Mouse (Mus musculus): ENCODE data around the gene Sash1. TPM values are rescaled to one million over a fixed set of nuclear protein-coding genes. Genes with fewer than 3 reads are reported as not detected.

The Sash1 gene
- polyA plus RNA-seq, 1 experiment from 2014 or later, result 2.8 TPM

GRCm38 (mm10) chr10:8746082-8746696 is 139.7 kb downstream of the Sash1 start:
- Histone ChIP-seq H3K4me2 (replicated peaks; ENCODE audit: low read depth) (no peak overlapping the region), H3K36me3 (ENCODE audit: control insufficient read depth, insufficient read depth) (peaks cover 54% of the 10 kb centered on the region), H3K9me3 (ENCODE audit: control insufficient read depth) (no peaks in the 10 kb centered on the region), H3K27ac (ENCODE audit: low read depth, low read length) (no peak overlapping the region), H3K4me1 (replicated peaks; ENCODE audit: control insufficient read depth, insufficient read depth, low read length) (no peaks in the 10 kb centered on the region), H3K4me3 (ENCODE audit: low read depth, low read length) (no peak overlapping the region), H3K9ac (ENCODE audit: low read depth, low read length) (no peak overlapping the region), H3K27me3 (replicated peaks; ENCODE audit: control insufficient read depth, insufficient read depth, low read length) (no peaks in the 10 kb centered on the region)
- 0 out of 2 replicates have a peak, but pooled peaks have one; percentile 10 for TF ChIP-seq CTCF (IDR thresholded peaks at IDR 0.05; ENCODE audit: low read depth)
- no peak for ATAC-seq
- WGBS, result 71% methylated on average over 14 of the region's 14 CpGs

DNA sequence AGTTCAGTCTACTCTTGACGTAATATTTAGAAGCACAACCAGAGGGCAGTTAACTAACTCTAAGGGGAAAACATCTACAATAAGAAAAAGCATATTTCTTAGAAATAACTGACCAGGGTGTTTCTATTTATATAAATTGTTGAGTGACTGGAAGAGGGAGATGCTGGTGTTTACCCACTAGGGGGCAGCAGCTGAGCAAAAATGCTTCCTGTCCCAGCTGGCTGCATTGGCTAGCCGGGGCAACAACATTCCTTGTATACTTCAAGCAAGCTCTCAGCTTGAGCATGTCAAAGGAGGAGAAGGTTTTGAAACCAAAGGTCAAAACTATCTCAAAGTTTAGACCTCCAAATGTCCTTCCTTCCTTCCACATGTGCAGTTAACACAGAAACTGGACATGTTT is 143.0 kb downstream of the Sash1 start:
- Histone ChIP-seq H3K4me3 (ENCODE audit: low read depth, low read length) (no peak overlapping the region), H3K36me3 (ENCODE audit: control insufficient read depth, insufficient read depth) (peaks cover 74% of the 10 kb centered on the region), H3K27ac (ENCODE audit: low read depth, low read length) (no peak overlapping the region), H3K4me1 (replicated peaks; ENCODE audit: control insufficient read depth, insufficient read depth, low read length) (no peaks in the 10 kb centered on the region), H3K9ac (ENCODE audit: low read depth, low read length) (no peak overlapping the region), H3K27me3 (replicated peaks; ENCODE audit: control insufficient read depth, insufficient read depth, low read length) (no peaks in the 10 kb centered on the region), H3K9me3 (ENCODE audit: control insufficient read depth) (no peaks in the 10 kb centered on the region), H3K4me2 (replicated peaks; ENCODE audit: low read depth) (no peak overlapping the region)
- ATAC-seq, result 0 out of 2 replicates have a peak, but pooled peaks have one; percentile 47
- TF ChIP-seq CTCF (IDR thresholded peaks at IDR 0.05; ENCODE audit: low read depth), result peak; percentile 85
- WGBS, result 36% methylated on average over 2 of the region's 2 CpGs

GRCm38 (mm10) chr10:8741505-8741904 is 144.4 kb downstream of the Sash1 start:
- ATAC-seq, result no peak
- no peaks in the 10 kb centered on the region for H3K27me3 ChIP-seq (replicated peaks; ENCODE audit: control insufficient read depth, insufficient read depth, low read length)
- no peaks in the 10 kb centered on the region for H3K9me3 ChIP-seq (ENCODE audit: control insufficient read depth)
- H3K27ac ChIP-seq (ENCODE audit: low read depth, low read length), result no peak overlapping the region
- H3K4me2 ChIP-seq (replicated peaks; ENCODE audit: low read depth), result no peak overlapping the region
- H3K4me3 ChIP-seq (ENCODE audit: low read depth, low read length), result no peak overlapping the region
- peaks cover 83% of the 10 kb centered on the region for H3K36me3 ChIP-seq (ENCODE audit: control insufficient read depth, insufficient read depth)
- no peak for TF ChIP-seq CTCF (IDR thresholded peaks at IDR 0.05; ENCODE audit: low read depth)
- no peak overlapping the region for H3K9ac ChIP-seq (ENCODE audit: low read depth, low read length)
- no peaks in the 10 kb centered on the region for H3K4me1 ChIP-seq (replicated peaks; ENCODE audit: control insufficient read depth, insufficient read depth, low read length)
- WGBS, result 87% methylated on average over 9 of the region's 9 CpGs

DNA sequence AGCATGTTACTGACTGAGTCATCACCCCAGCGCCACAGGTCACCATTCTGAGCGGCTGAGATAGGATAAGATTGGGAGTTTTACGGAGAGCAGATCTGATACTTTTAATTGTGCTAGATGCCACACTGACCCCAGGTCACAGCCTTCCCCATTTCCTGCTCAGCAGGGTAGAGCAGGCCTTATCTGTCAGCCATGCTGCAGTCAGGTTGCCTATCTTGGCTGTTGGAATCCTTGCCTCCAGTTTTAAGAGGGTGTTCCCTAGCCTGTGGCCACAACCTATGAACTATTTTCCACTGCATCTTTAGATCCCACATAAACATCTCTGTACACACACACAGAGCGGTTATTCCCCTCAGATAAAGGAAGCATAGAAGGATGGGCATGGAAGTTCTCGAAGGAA is 145.1 kb downstream of the Sash1 start:
- H3K4me3 ChIP-seq (ENCODE audit: low read depth, low read length), result no peak overlapping the region
- H3K4me1 ChIP-seq (replicated peaks; ENCODE audit: control insufficient read depth, insufficient read depth, low read length), result no peaks in the 10 kb centered on the region
- H3K4me2 ChIP-seq (replicated peaks; ENCODE audit: low read depth), result no peak overlapping the region
- no peaks in the 10 kb centered on the region for H3K9me3 ChIP-seq (ENCODE audit: control insufficient read depth)
- H3K36me3 ChIP-seq (ENCODE audit: control insufficient read depth, insufficient read depth), result peaks cover 80% of the 10 kb centered on the region
- no peaks in the 10 kb centered on the region for H3K27me3 ChIP-seq (replicated peaks; ENCODE audit: control insufficient read depth, insufficient read depth, low read length)
- no peak for TF ChIP-seq CTCF (IDR thresholded peaks at IDR 0.05; ENCODE audit: low read depth)
- H3K9ac ChIP-seq (ENCODE audit: low read depth, low read length), result no peak overlapping the region
- WGBS, result 87% methylated on average over 5 of the region's 5 CpGs
- no peak for ATAC-seq
- no peak overlapping the region for H3K27ac ChIP-seq (ENCODE audit: low read depth, low read length)

GRCm38 (mm10) chr10:8729387-8730337 is 156.2 kb downstream of the Sash1 start:
- H3K9ac ChIP-seq (ENCODE audit: low read depth, low read length), result no peak overlapping the region
- H3K4me2 ChIP-seq (replicated peaks; ENCODE audit: low read depth), result no peak overlapping the region
- no peaks in the 10 kb centered on the region for H3K9me3 ChIP-seq (ENCODE audit: control insufficient read depth)
- no peak for TF ChIP-seq CTCF (IDR thresholded peaks at IDR 0.05; ENCODE audit: low read depth)
- 92% methylated on average over 34 of the region's 34 CpGs for WGBS
- H3K27me3 ChIP-seq (replicated peaks; ENCODE audit: control insufficient read depth, insufficient read depth, low read length), result no peaks in the 10 kb centered on the region
- no peaks in the 10 kb centered on the region for H3K4me1 ChIP-seq (replicated peaks; ENCODE audit: control insufficient read depth, insufficient read depth, low read length)
- ATAC-seq, result no peak
- no peak overlapping the region for H3K4me3 ChIP-seq (ENCODE audit: low read depth, low read length)
- H3K27ac ChIP-seq (ENCODE audit: low read depth, low read length), result no peak overlapping the region
- H3K36me3 ChIP-seq (ENCODE audit: control insufficient read depth, insufficient read depth), result peaks cover 77% of the 10 kb centered on the region

- no peak for ATAC-seq
- no peaks in the 10 kb centered on the region for H3K9me3 ChIP-seq (ENCODE audit: control insufficient read depth)
- no peaks in the 10 kb centered on the region for H3K4me1 ChIP-seq (replicated peaks; ENCODE audit: control insufficient read depth, insufficient read depth, low read length)
- no peak overlapping the region for H3K4me3 ChIP-seq (ENCODE audit: low read depth, low read length)
- H3K27me3 ChIP-seq (replicated peaks; ENCODE audit: control insufficient read depth, insufficient read depth, low read length), result no peaks in the 10 kb centered on the region
- no peak overlapping the region for H3K9ac ChIP-seq (ENCODE audit: low read depth, low read length)
- H3K27ac ChIP-seq (ENCODE audit: low read depth, low read length), result no peak overlapping the region
- peaks cover 15% of the 10 kb centered on the region; the same call in 1 of the 2 replicates for H3K36me3 ChIP-seq (ENCODE audit: control insufficient read depth, insufficient read depth)
- no peak overlapping the region for H3K4me2 ChIP-seq (replicated peaks; ENCODE audit: low read depth)
- TF ChIP-seq CTCF (IDR thresholded peaks at IDR 0.05; ENCODE audit: low read depth), result no peak
- 81% methylated on average over 13 of the region's 13 CpGs for WGBS
Observed at GRCm38 (mm10) chr10:8719345-8719744, 166.5 kb downstream of the Sash1 start.

Measured in intestine, postnatal 0 days (tissue).